Mouse (Mus musculus) lung, embryonic 14.5 days (tissue): ENCODE results near the gene Ppp1r16b. TPM values are rescaled to one million over a fixed set of nuclear protein-coding genes. Genes with fewer than 3 reads are reported as not detected.

Source experiments
- ATAC-seq: fragments of 200-750 bp; cut with Nextera tagmentation; 2 replicates; pipeline ENCODE4 v1.8.0; 2017; ENCODE audit warnings: mild to moderate bottlenecking, moderate TSS enrichment, moderate library complexity; ENCODE audit not compliant: insufficient read depth
- DNase-seq: peaks from one replicate; pipeline ENCODE4 v3.0.0-alpha.2; 2015
- H3K27ac ChIP-seq: fragments of 300-500 bp; sonication (generic); 2 replicates; pipeline ENCODE4 v1.5.1; 2014; ENCODE audit warnings: low read depth, mild to moderate bottlenecking, moderate library complexity
- H3K27me3 ChIP-seq: fragments of 300-500 bp; sonication (generic); 2 replicates; pipeline ENCODE4 v1.6.1; 2014; ENCODE audit warnings: low read length, control low read depth; ENCODE audit not compliant: insufficient read depth
- H3K36me3 ChIP-seq: fragments of 300-500 bp; sonication (generic); 2 replicates; pipeline ENCODE4 v1.6.1; 2014; ENCODE audit warnings: control low read depth; ENCODE audit not compliant: insufficient read depth
- H3K4me1 ChIP-seq: fragments of 300-500 bp; sonication (generic); 2 replicates; pipeline ENCODE4 v1.6.1; 2014; ENCODE audit warnings: antibody characterized with exemption, control low read depth; ENCODE audit not compliant: insufficient read depth
- H3K4me2 ChIP-seq: fragments of 300-500 bp; sonication (generic); 2 replicates; pipeline ENCODE4 v1.6.1; 2014; ENCODE audit warnings: mild to moderate bottlenecking
- H3K4me3 ChIP-seq: fragments of 300-500 bp; sonication (generic); 2 replicates; pipeline ENCODE4 v1.5.1; 2014; ENCODE audit warnings: low read depth, low read length
- H3K9ac ChIP-seq: fragments of 300-500 bp; sonication (generic); 2 replicates; pipeline ENCODE4 v1.6.1; 2014
- H3K9me3 ChIP-seq: fragments of 300-500 bp; sonication (generic); 2 replicates; pipeline ENCODE4 v1.6.1; 2016; ENCODE audit warnings: low read depth, low read length, control low read depth
- CTCF ChIP-seq: IDR thresholded peaks from 2 replicates; pipeline ENCODE4 v1.5.1; 2016; ENCODE audit warnings: antibody characterized with exemption, low read depth
- WGBS: fragments of 180-500 bp; shearing (Covaris S2); extraction: QIAGEN DNeasy Blood & Tissue Kit; methylation state at CpG from one replicate; pipeline ENCODE4 v1.1.7; 2014; 5-methylcytosine and 5-hydroxymethylcytosine counted together
- polyA plus RNA-seq: library from polyadenylated mRNA; unstranded; fragments of >200 nt; fragmentation: Nextera tagmentation; extraction: Ambion mirVana; gene quantifications from 2 replicates; pipeline ENCODE4 v1.2.1, GENCODE M21; 2014

The Ppp1r16b gene
- polyA plus RNA-seq, 1 experiment from 2014 or later, result 17.6 TPM

DNA sequence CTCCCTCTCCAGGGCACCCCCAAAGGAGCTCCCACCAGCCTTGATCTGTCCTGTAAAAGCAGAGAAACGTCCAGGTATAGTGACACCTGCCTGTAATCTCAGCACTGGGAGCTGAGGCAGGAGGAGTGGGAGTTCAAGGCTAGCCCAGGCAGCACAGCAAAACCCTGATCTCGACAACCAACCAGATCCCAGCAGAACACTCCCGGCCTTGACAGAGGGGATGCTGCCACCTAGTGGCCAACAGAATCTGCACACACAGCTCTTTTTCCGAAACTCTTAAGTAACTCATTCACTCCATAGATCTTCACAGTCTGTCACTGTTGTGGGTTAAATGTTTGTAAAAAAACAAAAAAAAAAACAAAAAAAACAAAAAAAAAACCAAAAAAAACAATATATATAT is 12.2 kb upstream of the Ppp1r16b start:
- Histone ChIP-seq H3K4me2 (no peak overlapping the region), H3K36me3 (no peaks in the 10 kb centered on the region), H3K4me3 (no peak overlapping the region), H3K27me3 (no peaks in the 10 kb centered on the region), H3K27ac (no peak overlapping the region), H3K9me3 (no peaks in the 10 kb centered on the region), H3K4me1 (no peaks in the 10 kb centered on the region), H3K9ac (no peak overlapping the region)
- 8% methylated on average over 4 of the region's 4 CpGs for WGBS
- ATAC-seq (peak; percentile 50; the same call in 1 of the 2 replicates), DNase-seq (peak; percentile 88)
- peak; percentile 89 for TF ChIP-seq CTCF

DNA sequence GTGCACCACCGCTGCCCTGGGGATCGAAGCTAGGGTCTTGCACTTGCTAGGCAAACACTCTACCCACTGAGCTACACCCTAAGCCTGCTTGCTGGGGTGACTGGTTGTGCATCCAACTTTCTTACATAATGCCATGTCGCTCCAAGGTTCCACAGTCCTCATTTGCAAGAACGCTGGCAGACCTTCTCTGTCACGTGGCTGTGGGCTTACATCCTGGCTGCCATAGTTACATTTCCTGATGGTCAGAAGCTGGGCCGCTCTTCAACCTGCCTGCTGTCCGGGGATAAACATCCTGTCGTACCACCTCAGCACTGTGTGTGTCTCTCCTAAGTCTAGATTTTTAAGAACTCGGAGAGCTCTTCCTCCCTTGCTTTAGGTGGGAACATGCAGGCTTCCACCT is 10.5 kb upstream of the Ppp1r16b start:
- no peak overlapping the region for H3K9ac ChIP-seq

DNA sequence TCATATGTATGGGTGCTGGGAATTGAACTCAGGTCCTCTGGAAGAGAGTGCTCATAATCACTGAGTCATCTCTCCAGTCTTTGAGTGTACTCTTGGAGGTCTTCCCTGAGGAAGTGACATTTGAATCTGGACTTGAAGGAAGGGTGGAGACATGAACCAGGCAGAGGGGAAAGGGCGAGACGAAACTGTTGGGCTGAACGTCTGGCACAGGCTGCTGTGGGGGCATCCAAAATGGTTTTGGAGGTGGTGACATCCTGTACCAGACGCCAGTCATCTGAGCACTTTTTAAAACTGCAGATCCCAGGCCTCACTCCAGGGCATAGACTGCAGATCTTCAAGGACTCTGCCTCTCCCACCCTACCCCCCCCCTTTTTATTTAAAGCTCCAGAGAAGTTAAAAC is 9.4 kb upstream of the Ppp1r16b start:
- no peak for ATAC-seq
- Histone ChIP-seq H3K36me3 (no peaks in the 10 kb centered on the region), H3K9ac (no peak overlapping the region), H3K4me1 (no peaks in the 10 kb centered on the region), H3K9me3 (no peaks in the 10 kb centered on the region), H3K4me3 (no peak overlapping the region), H3K4me2 (no peak overlapping the region), H3K27ac (no peak overlapping the region), H3K27me3 (no peaks in the 10 kb centered on the region)
- TF ChIP-seq CTCF, result no peak
- WGBS, result 70% methylated on average over 4 of the region's 4 CpGs
- DNase-seq, result no peak

More for the DNA sequence above, 10.5 kb upstream of the Ppp1r16b start:
- Histone ChIP-seq H3K4me1 (no peaks in the 10 kb centered on the region), H3K4me3 (no peak overlapping the region), H3K27ac (no peak overlapping the region), H3K4me2 (no peak overlapping the region), H3K9me3 (no peaks in the 10 kb centered on the region), H3K27me3 (no peaks in the 10 kb centered on the region), H3K36me3 (no peaks in the 10 kb centered on the region)
- no peak for TF ChIP-seq CTCF
- no peak for ATAC-seq
- WGBS, result 64% methylated on average over 9 of the region's 9 CpGs
- DNase-seq, result peak; percentile 50

DNA sequence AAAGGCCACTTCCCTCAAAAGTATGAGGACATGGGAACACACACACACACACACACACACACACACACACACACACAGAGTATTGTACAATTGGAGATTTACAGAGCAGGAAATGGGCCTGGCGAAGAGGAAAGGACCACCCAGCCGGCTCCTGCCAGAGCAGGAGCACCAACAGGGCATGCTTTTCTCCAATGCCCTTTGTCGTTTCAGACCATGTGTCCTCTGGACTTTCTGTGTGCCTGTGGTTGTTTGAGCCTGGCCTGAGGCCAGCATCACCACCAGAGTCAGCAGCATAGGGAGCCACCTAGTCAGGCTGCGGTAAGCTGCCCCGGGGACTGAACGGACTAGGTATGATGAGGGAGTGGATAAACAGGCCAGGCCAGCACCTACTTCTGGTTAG is 6.4 kb upstream of the Ppp1r16b start:
- no peaks in the 10 kb centered on the region for H3K9me3 ChIP-seq
- H3K27ac ChIP-seq, result peak overlapping the region; percentile 65
- WGBS, result 25% methylated on average over 6 of the region's 6 CpGs
- no peaks in the 10 kb centered on the region for H3K36me3 ChIP-seq
- no peak overlapping the region for H3K4me2 ChIP-seq
- H3K4me3 ChIP-seq, result no peak overlapping the region
- TF ChIP-seq CTCF, result no peak
- no peak overlapping the region for H3K9ac ChIP-seq
- peak; percentile 84 for ATAC-seq
- no peaks in the 10 kb centered on the region for H3K27me3 ChIP-seq
- no peaks in the 10 kb centered on the region for H3K4me1 ChIP-seq
- DNase-seq, result peak; percentile 66

DNA sequence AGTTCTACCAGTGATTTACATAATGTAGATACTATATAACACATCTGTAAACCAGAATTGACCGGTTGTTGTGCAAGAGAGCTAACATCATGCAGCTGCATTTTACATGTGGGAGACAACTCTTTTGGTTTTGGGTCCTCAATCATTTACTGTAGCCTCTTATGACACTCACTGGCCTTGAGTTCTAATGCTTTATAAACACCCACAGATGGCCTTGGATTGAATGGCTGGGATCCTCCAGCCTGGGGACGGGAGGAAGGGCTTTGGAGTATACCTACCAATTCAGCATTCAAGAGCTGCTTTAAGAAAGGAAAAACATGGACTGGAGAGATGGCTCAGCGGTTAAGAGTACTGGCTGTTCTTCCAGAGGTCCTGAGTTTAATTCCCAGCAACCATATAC is 5.9 kb upstream of the Ppp1r16b start:
- Histone ChIP-seq H3K27ac (peak overlapping the region; percentile 65; the same call in 1 of the 2 replicates), H3K4me3 (no peak overlapping the region), H3K9me3 (no peaks in the 10 kb centered on the region), H3K4me2 (no peak overlapping the region), H3K27me3 (no peaks in the 10 kb centered on the region), H3K4me1 (no peaks in the 10 kb centered on the region), H3K36me3 (no peaks in the 10 kb centered on the region), H3K9ac (no peak overlapping the region)
- no peak for TF ChIP-seq CTCF
- ATAC-seq, result no peak; the same call in 1 of the 2 replicates
- WGBS, result 57% methylated on average over 3 of the region's 3 CpGs
- no peak for DNase-seq

DNA sequence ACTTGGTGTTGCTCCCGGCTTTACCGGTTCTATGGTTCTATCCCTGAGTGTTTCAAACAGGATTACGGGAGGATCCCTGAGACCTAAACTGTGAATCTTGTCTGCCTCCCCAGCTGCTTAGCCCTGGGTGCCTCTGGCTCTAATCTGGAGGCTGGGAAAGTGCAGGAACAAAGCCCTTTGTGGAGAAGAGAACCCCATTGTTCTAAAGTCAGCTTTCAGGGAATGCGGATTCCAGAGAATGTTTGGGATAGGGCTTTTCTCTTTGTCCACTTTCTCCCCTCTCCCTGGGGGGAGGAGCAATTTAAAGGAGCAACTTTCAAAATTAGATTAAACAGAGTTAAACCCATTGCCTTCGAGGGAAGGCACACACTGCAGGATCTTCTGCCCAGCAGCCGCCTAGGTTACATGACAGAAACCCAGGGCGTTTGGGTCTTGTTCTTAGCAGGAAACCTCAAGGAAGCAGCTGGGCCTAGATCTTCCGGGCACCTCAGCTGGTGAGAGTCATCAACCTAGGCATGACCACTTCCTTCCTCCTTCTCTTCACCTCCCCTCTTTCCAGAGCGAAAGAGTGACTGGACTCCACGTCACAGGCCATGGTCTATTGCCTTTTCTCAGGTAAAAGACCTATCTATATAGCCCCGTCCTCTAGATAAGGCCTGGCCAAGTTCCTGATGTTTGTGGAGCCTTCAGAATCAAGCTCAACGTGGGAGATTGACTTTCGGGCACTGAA is 1.0 kb downstream of the Ppp1r16b start:
- Histone ChIP-seq H3K4me2 (peak overlapping the region; percentile 93; the same call in 1 of the 2 replicates), H3K36me3 (no peaks in the 10 kb centered on the region), H3K4me1 (no peaks in the 10 kb centered on the region), H3K27ac (0 out of 2 replicates have a peak overlapping the region, but pooled peaks have one; percentile 6), H3K4me3 (peak overlapping the region; percentile 51; the same call in 1 of the 2 replicates), H3K27me3 (peaks cover 51% of the 10 kb centered on the region), H3K9me3 (no peaks in the 10 kb centered on the region), H3K9ac (no peak overlapping the region)
- WGBS, result 38% methylated on average over 13 of the region's 13 CpGs
- no peak for TF ChIP-seq CTCF
- DNase-seq (no peak), ATAC-seq (no peak)

DNA sequence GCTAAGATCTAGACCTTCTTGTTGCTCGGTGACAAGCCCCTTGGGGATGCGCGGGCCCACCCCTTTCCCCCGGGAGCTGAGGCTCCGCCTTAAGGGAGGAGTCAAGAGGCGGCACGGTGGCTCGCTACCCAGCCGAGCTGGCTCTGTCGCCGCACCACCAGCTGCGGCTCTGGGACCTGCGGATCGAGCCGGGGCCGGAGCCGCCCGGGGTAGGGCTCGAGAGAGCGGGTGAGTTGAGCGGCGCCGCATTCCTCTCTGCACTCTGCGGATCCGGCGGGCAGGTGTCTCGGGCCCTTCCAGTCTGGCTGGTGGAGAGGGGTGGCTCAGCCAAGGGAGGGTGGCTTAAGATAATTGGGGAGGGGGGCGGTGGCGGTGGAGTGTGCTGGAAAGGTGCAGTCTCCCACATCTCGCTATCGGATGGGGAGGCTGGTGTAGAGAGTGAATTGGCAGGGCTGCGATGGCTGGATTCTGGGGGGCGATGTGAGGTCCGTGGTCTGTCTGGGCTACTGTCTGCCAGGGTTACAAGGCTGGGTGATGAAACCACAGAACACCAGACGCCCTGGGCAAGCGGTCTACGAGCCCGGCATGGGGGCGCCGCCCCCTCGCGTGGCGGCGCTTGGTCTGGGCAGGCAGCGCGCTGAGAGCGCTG is 1.9 kb downstream of the Ppp1r16b start:
- H3K9ac ChIP-seq, result peak overlapping the region; percentile 50
- no peaks in the 10 kb centered on the region for H3K36me3 ChIP-seq
- H3K4me3 ChIP-seq, result peak overlapping the region; percentile 51
- peak overlapping the region; percentile 27; the same call in 1 of the 2 replicates for H3K27ac ChIP-seq
- H3K27me3 ChIP-seq, result peaks cover 51% of the 10 kb centered on the region
- DNase-seq, result peak; percentile 75
- H3K9me3 ChIP-seq, result no peaks in the 10 kb centered on the region
- no peak for TF ChIP-seq CTCF
- H3K4me1 ChIP-seq, result no peaks in the 10 kb centered on the region
- under 1% methylated on average over 46 of the region's 47 CpGs for WGBS
- peak; percentile 88 for ATAC-seq
- peak overlapping the region; percentile 93 for H3K4me2 ChIP-seq
